Mouse (Mus musculus) left cerebral cortex, adult 2 months (tissue): ENCODE results near the gene Pitpna. TPM values are rescaled to one million over a fixed set of nuclear protein-coding genes. Genes with fewer than 3 reads are reported as not detected.

Source experiments
- DNase-seq, 2 experiments: peaks; one replicate each; pipeline ENCODE4 v3.0.0; 2021 to 2022; ENCODE audit warnings: low spot score in 2 of 2, mixed read lengths in 1 of 2; ENCODE audit errors: extremely low spot score in 1 of 2
- H3K27ac ChIP-seq: fragments of 200-600 bp; 2 replicates; pipeline ENCODE4 v1.8.1; 2022
- H3K4me3 ChIP-seq: fragments of 200-600 bp; 2 replicates; pipeline ENCODE4 v1.8.1; 2022
- CTCF ChIP-seq: fragments of 200-600 bp; IDR thresholded peaks from 2 replicates; pipeline ENCODE4 v1.8.1; 2022; ENCODE audit warnings: antibody characterized with exemption, mild to moderate bottlenecking, moderate library complexity
- intact Hi-C: fragments of 180-260 bp; cut with DNase I; formaldehyde crosslinking; loops from one replicate; pipeline ENCODE4 v1.15.1; 2025
- total RNA-seq, 2 experiments: library from RNA; stranded (reverse); gene quantifications; 2 replicates each; pipeline ENCODE4 v1.2.3; 2021

The Pitpna gene
- total RNA-seq, 2 experiments from 2014 or later: 329 to 332 TPM

DNA sequence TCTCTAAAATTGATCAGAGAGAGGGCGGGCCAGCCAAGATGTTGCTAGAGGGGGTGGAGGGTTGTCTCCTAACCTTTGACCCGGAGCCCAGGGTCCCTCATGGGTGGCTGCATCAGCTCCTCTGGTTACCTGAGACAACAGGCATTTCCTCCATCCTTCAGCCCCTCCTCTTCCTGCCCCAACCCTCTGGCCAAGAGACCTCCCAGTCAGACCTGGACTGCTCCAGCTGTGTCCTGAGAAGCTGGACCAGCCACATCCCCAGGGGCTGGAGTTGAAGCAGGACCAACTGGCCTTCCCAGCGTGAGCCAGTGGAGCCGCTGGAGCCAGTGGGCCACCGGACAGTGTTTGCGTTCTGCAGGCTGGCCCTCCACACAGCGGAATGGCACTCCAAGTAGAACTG is 62.4 kb downstream of the Pitpna start, which contains the start of gene Myo1c:
TSS of gene Myo1c (plus strand) at position 194 of the 400 bp plus-strand sequence.
- Histone ChIP-seq H3K27ac (peak within 1 kb of the TSS; percentile 96), H3K4me3 (peak within 1 kb of the TSS; percentile 81)
- no peak for TF ChIP-seq CTCF
- DNase-seq: no peak
- intact Hi-C loops: loop anchor here (5.0 kb wide), 1 partner anchor 82 kb away; the partner anchor contains the start of gene Ywhae

DNA sequence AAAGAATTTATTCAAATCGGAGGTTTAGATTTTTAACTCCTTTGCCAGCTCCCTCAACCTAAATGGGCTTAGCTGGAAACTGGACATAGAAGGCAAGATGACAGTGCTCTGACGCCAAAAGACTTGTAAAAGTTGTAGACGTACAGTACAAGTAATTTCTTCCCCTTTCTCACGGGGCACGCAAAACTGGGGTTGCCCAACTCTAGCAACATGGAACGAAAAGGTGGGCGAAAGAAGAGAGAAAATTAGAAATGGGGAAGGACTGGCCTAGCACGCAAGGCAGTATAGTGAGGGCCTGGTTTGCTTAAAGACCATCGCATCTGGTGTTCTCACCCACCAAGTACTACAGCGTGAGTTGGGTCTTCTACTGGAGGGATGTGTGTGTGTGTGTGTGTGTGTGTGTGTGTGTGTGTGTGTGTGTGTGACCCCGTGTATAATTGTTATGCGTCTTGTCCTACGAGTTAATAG is 63.1 kb downstream of the Pitpna start:
- peak overlapping the region; percentile 81 for H3K4me3 ChIP-seq
- TF ChIP-seq CTCF: no peak
- H3K27ac ChIP-seq: no peak overlapping the region
- DNase-seq: no peak
- intact Hi-C loops: loop anchor here (5.0 kb wide), 1 partner anchor 81 kb away; the partner anchor contains the start of gene Ywhae

DNA sequence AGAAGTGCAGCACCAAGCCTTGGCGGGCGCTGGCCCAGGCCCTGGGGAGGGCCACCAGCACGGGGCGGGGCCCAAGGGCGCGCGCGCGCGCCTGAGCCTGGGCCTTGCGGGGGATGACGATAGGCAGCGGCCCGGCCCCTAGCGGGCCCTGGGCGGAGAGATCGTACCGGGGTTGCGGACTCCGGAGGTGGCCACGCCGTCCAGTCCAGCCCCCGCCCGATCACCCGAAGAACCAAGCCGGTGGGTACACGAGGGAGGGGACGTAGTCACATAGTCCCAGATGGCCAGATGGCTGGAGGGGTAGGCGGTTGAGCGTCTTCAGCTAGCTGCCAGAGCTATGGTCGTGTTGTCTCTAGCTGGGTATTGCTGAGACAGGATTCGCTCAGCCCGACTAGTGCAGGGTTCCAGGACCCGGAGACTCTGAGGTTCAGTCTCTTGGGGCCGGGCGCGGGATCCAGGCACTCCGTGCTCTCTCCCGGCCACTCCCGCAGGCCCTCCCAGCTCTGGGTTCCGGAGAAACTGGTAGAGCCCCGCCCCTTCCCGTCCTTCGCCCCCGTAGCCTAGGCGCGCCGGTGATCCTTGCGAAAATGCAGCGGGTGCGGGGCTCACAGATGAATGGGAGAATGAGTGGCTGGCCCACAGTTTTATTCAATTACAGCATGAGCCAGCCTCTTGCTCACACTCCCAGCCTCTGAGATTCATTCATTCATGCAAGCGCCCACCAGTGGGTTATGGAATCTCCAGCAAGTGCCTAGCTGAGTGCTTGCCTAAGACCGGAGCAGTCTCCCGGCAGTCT is 63.7 kb downstream of the Pitpna start:
- peak; percentile 77 to 81 for DNase-seq
- peak overlapping the region; percentile 96 for H3K27ac ChIP-seq
- TF ChIP-seq CTCF: no peak
- intact Hi-C loops: loop anchor here (5.0 kb wide), 1 partner anchor 81 kb away; the partner anchor contains the start of gene Ywhae
- H3K4me3 ChIP-seq: peak overlapping the region; percentile 81

DNA sequence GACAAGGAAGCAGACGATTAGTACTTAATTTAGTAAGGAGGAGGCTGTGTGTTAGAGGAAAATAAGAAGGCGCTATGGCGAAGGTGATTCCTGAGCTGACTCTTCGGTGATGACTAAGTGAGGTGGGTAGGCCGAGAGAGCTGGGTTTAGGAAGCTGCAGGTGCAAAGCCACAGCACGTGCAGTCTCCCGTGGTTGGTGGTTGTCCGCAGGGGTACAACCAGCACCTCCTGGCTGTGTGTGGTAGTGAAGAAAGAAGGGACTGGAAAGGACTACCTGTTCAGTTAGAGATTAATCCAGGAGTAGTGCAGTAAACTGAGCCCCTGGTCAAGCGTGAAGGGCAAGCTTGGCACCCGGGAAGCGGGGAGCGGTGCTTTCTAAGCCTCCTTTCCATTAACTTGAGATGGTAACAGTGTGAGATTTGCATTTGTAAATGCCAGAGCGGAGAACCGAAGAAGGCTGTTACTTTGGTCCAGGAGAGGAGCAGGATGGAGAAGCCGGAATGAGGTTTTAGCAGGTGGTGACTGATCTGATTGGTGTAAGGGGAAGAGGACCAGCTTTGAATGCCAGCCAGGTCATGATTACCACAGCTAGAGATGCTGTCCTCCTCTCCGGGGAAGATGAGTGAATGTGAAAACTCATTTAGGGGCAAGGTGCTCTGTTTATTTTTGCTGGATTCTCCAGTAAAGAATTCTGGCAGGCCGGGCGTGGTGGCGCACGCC is 64.5 kb downstream of the Pitpna start:
- no peak; the same call in 1 of the 2 replicates for TF ChIP-seq CTCF
- intact Hi-C loops: loop anchor here (5.0 kb wide), 1 partner anchor 80 kb away; the partner anchor contains the start of gene Ywhae
- Histone ChIP-seq H3K27ac (peak overlapping the region; percentile 96), H3K4me3 (peak overlapping the region; percentile 81)
- DNase-seq: peak in 1 of 2 experiments; percentile 61

DNA sequence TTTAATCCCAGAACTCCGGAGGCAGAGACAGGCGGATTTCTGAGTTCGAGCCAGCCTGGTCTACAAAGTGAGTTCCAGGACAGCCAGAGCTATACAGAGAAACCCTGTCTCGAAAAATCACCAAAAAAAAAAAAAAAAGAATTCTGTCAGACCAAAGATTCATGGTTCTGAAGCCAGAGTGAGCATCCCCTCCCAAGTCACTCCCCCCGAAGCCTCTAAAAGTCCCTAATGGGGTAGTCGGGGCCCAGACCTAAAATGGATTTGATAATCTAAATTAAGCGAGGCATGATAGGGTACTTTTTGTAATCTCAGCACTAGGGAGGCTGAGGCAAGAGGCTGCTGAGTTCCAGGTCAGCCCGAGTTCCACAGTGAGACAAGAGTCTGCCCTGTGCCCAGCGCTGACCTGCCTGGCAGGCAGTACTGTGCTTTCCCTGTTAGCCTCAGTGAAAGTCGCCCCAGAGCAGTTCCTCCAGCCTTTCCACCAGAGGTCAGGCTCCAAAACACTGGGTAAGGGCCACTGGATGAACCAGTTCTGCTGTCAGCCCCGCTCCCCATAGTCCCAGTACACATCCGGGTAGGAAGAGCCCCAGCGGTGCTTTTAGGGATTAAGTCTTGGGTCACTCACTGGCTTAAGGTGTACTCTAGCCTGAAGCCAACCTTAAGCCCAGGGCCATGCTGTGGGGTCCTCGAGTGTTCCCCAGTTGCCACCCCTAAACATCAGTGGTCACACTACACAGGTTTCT is 65.2 kb downstream of the Pitpna start:
- intact Hi-C loops: loop anchor here (5.0 kb wide), 1 partner anchor 79 kb away; the partner anchor contains the start of gene Ywhae
- H3K4me3 ChIP-seq: peak overlapping the region; percentile 43
- TF ChIP-seq CTCF: no peak
- no peak for DNase-seq
- peak overlapping the region; percentile 78 for H3K27ac ChIP-seq

GRCm38 (mm10) chr11:75653781-75654470 is 66.0 kb downstream of the Pitpna start:
- peak overlapping the region; percentile 43 for H3K4me3 ChIP-seq
- H3K27ac ChIP-seq: peak overlapping the region; percentile 78
- DNase-seq: peak; percentile 42 to 50
- TF ChIP-seq CTCF: no peak
- intact Hi-C loops: loop anchor here (2.0 to 5.0 kb wide), 2 partner anchors 25 to 78 kb away; partner anchors contain the start of genes Crk and Ywhae

DNA sequence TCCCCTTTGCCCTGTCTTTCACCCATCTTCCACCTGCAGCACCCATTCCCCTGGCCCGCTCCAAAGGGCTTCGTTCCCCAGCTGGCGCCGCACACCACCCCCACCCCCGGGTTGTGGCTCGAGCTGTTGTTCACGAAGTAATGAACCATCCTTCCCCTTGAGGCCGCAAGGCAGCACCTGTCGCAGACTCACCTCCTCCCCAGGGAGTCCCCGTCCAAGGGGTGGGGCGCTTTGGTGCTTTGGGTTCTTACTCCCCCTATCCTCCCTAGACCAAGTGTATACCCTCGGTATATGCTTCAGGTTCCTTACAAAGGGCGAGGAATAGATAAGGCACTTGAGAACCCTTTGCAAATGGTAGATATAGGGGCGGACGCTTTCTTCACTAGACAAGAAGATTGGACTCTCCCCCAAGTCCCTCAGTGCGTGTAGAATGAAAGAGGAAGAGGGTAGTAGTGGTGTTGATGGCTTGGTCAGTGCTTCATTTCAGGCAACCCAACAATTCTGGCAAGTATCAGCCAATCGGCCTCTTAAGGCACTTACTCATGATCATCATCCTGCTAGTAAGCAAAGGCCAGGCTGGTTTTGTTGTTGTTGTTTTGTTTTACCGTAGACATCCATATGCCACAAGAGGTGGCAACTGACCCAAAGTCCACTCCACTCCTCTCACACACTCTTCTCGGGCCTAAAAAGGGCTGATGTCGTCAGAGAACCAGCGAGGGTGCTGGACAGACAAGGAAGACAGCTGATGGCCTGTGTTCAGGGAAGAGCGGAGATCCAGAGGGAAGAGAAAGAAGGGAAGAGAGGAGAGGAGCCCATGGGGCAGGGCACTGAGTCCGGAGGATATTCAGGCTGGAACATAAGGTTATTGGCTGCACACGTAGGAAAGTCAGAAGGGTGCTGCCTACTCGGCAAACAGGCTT is 66.8 kb downstream of the Pitpna start:
- H3K27ac ChIP-seq: peak overlapping the region; percentile 83
- intact Hi-C loops: loop anchor here (2.0 to 5.0 kb wide), 2 partner anchors 24 to 78 kb away; partner anchors contain the start of genes Crk and Ywhae
- peak overlapping the region; percentile 43 for H3K4me3 ChIP-seq
- no peak for DNase-seq
- no peak for TF ChIP-seq CTCF

DNA sequence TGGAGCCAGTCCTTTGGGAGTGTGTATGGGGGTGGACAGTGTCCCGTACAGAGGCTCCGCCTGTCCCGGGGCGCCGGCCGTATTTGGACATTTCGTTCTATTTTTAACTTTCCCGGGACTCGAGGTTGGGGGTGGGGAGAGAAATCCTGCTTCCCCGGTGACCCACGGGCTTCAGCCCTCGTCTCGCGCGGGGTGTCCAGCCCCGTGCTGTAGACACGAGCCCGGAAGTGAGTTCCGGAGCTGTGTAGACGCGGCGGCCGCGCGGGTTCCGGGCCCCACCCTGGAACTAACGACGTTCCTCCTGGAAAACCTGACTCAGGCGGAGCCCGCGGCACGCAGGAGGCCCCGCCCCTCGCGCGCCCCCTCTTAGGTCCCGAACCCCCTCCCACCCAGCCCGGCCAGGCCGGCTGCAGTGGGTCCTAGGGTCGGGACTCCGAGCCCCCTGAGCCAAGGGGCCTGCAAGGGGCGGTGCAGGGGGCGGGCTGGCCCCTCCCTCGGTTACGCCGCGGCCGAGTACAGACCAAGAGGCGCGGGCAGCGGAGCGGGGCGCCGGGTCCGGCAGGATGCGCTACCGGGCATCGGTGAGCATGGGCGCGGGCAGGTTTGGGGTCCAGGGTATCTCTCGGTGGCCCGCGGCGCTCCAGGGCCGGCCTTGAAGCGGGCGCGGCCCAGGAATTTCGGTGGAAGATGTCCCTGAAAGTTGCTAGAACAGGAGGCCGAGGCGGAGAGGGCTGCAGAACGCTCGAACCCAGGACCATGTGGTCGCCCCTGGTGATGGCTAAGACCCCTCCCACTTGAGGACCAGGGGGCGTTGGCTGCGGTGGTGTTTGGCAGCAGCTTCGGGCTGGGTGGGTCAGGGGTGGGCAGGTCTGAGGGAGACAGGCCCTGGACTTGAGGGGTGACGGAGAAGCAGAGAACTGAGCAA is 68.0 kb downstream of the Pitpna start:
- no peak for TF ChIP-seq CTCF
- intact Hi-C loops: loop anchor here (2.0 kb wide), 1 partner anchor 23 kb away; the partner anchor contains the start of gene Crk
- Histone ChIP-seq H3K27ac (peak overlapping the region; percentile 83), H3K4me3 (peak overlapping the region; percentile 86)
- DNase-seq: peak; percentile 53 to 65
